In the genomic region with DNA sequence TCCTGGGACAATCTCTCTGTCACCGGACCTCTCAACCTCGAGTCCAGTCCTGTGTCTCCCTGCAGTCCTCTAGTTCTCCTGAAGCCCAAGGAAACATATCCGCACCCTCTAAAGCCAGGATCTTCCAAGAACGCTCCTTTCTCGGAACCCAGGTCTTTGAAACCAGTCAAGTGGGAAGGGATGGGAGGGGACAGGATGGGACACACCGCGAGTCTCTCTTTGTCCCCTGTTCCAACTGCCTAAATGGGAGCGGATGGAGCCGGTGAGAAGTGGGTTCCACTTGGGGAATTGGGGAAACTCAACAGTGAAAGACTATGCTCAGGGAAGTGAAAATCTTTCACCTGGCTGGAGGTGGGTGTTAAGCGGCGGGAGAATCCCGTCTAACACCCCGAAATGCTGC, we compare ENCODE assay signal across 8 mouse cellular contexts. TPM values are rescaled to one million over a fixed set of nuclear protein-coding genes. Genes with fewer than 3 reads are reported as not detected.
DNase-seq lines count a peak whose midpoint lies in the region; ATAC-seq and TF ChIP-seq lines count a peak whose summit lies in the region.

No protein-coding gene starts in this region.

- H3K9ac ChIP-seq in embryonic facial prominence, embryonic 15.5 days = peak overlapping the region; percentile 15; the same call in 1 of the 2 replicates
- peak overlapping the region; percentile 47 for H3K9ac ChIP-seq in limb, embryonic 11.5 days (ENCODE audit: low read length)

- intact Hi-C loops in left cerebral cortex, adult 2 months (cut with DNase I) = no loop called here

- peak overlapping the region; percentile 89 for H3K27ac ChIP-seq in left cerebral cortex, adult 2 months
- H3K27ac ChIP-seq in embryonic facial prominence, embryonic 15.5 days (replicated peaks) = no peak overlapping the region
- H3K27ac ChIP-seq in limb, embryonic 11.5 days (replicated peaks; ENCODE audit: low read depth, low read length) = no peak overlapping the region

- no peaks in the 10 kb centered on the region for H3K36me3 ChIP-seq in embryonic facial prominence, embryonic 15.5 days
- no peaks in the 10 kb centered on the region for H3K36me3 ChIP-seq in limb, embryonic 11.5 days (ENCODE audit: control insufficient read depth, insufficient read depth, low read length)

- H3K4me2 ChIP-seq in embryonic facial prominence, embryonic 15.5 days (replicated peaks) = peak overlapping the region; percentile 91
- H3K4me2 ChIP-seq in limb, embryonic 11.5 days (ENCODE audit: low read depth, severe bottlenecking) = peak overlapping the region; percentile 86

- H3K27me3 ChIP-seq in embryonic facial prominence, embryonic 15.5 days = peaks cover 25% of the 10 kb centered on the region
- peaks cover 14% of the 10 kb centered on the region for H3K27me3 ChIP-seq in limb, embryonic 11.5 days (ENCODE audit: control insufficient read depth, insufficient read depth, low read length)

- no peaks in the 10 kb centered on the region for H3K9me3 ChIP-seq in embryonic facial prominence, embryonic 15.5 days (replicated peaks)
- H3K9me3 ChIP-seq in limb, embryonic 11.5 days (ENCODE audit: control insufficient read depth, low read length) = no peaks in the 10 kb centered on the region

- H3K4me3 ChIP-seq in left cerebral cortex, adult 2 months = peak overlapping the region; percentile 63
- peak overlapping the region; percentile 53 for H3K4me3 ChIP-seq in embryonic facial prominence, embryonic 15.5 days (replicated peaks)
- peak overlapping the region; percentile 48 for H3K4me3 ChIP-seq in limb, embryonic 11.5 days (ENCODE audit: low read depth, low read length)

- no peak for ATAC-seq in embryonic facial prominence, embryonic 15.5 days (ENCODE audit: insufficient number of reproducible peaks, low FRiP score, low TSS enrichment, low read depth)
- 0 out of 2 replicates have a peak, but pooled peaks have one; percentile 10 for ATAC-seq in limb, embryonic 11.5 days (ENCODE audit: insufficient number of reproducible peaks, low FRiP score, low TSS enrichment, low read depth)
- no peak for ATAC-seq in erythroblast, adult 5-6 weeks (replicated peaks; ENCODE audit: low FRiP score, poor library complexity, severe bottlenecking)

- H3K4me1 ChIP-seq in embryonic facial prominence, embryonic 15.5 days = no peaks in the 10 kb centered on the region
- H3K4me1 ChIP-seq in limb, embryonic 11.5 days (ENCODE audit: control insufficient read depth, insufficient read depth, low read length) = no peaks in the 10 kb centered on the region

- TF ChIP-seq CTCF in left cerebral cortex, adult 2 months (IDR thresholded peaks at IDR 0.05) = no peak

- WGBS in embryonic facial prominence, embryonic 15.5 days = 23% methylated on average over 13 of the region's 13 CpGs
- 30% methylated on average over 13 of the region's 13 CpGs for WGBS in limb, embryonic 11.5 days

- DNase-seq in left cerebral cortex, adult 2 months (ENCODE audit: extremely low spot score in 1 of 2, low spot score in 2 of 2) = no peak
- DNase-seq in left cerebral cortex, adult 8-10 months (ENCODE audit: low spot score in 2 of 2) = no peak
- no peak for DNase-seq in limb, embryonic 11.5 days (ENCODE audit: low spot score)
- DNase-seq in retina, embryonic 14.5 days (ENCODE audit: low spot score) = peak; percentile 4
- DNase-seq in Muller cell, postnatal 12 days (ENCODE audit: inconsistent ontology term) = no peak
- DNase-seq in adrenal gland, adult 8-10 months = no peak

RNA-seq across cellular contexts. Expression of a gene that starts 0.8 kb away (rescaled TPM):
- 100 to 1,000 TPM; 598 to 621 TPM for total RNA-seq in left cerebral cortex, adult 2 months (2021)
- 100 to 1,000 TPM; 569 to 727 (median 656) TPM for total RNA-seq in left cerebral cortex, adult 8-10 months (2022)
- polyA plus RNA-seq in embryonic facial prominence, embryonic 15.5 days (2015; fragmentation: Nextera tagmentation; extraction: Ambion mirVana) = 27.8 and 28.5 TPM in 2 replicates
- polyA plus RNA-seq in limb, embryonic 11.5 days (2014; fragmentation: Nextera tagmentation; extraction: Ambion mirVana) = 8.0 and 12.4 TPM in 2 replicates
- not detected in 2 replicates for total RNA-seq in erythroblast, adult 5-6 weeks (2015; ENCODE audit: low replicate concordance)
- 0.09 TPM in 1 of 2 replicates, not detected in the other for total RNA-seq in erythroblast, adult 5-6 weeks (2017; ENCODE audit: low replicate concordance)
- total RNA-seq in adrenal gland, adult 8-10 months (2022) = 1 to 10 TPM; 3.6 to 7.1 (median 4.7) TPM

Comparison
In these comparisons a context has a peak if more than half of its experiments do, and no peak if none do; other contexts are left out.
1. RNA of a gene that starts 0.8 kb away (total RNA-seq): 569 to 727 TPM in left cerebral cortex, adult 8-10 months and 598 to 621 TPM in left cerebral cortex, adult 2 months; 3.6 to 7.1 TPM in adrenal gland, adult 8-10 months and 0.09 TPM in erythroblast, adult 5-6 weeks; every median in the first group is over 10 times any median in the second.
2. Peak in every context shown above with its lines, with median percentiles within 50 percentile points of each other: H3K4me3 ChIP-seq.